Mouse (Mus musculus) CH12.LX (cell line): Measurements from ENCODE around the gene Lrrc8a. TPM values are rescaled to one million over a fixed set of nuclear protein-coding genes. Genes with fewer than 3 reads are reported as not detected.

Source experiments
- polyA plus RNA-seq: library from polyadenylated mRNA; unstranded; fragments of >175 nt; gene quantifications from 2 replicates; pipeline ENCODE4 v1.2.1, GENCODE M21; 2012; ENCODE audit warnings: low read depth; ENCODE audit not compliant: insufficient read length
- total RNA-seq, 2 experiments: library from RNA; depleted of rRNA; stranded (reverse); fragments of 300-350 nt in 1 of 2; fragments of >200 nt in 1 of 2; gene quantifications; 2 replicates each; pipeline ENCODE4 v1.2.3; 2012 to 2014

Gene Lrrc8a
- total and polyA plus RNA-seq, 3 experiments = 1.4 to 2.8 (median 1.8) TPM

Other genes starting within 250 kb of the Lrrc8a start
- gene Wdr34, start 188.8 kb upstream of the Lrrc8a start, total RNA-seq (2012; rRNA removed) = 23.2 and 26.5 TPM in 2 replicates
- 21.4 and 24.7 TPM in 2 replicates for gene Wdr34, start 188.8 kb upstream of the Lrrc8a start, total RNA-seq (2014; rRNA removed)
- gene Wdr34, start 188.8 kb upstream of the Lrrc8a start, polyA plus RNA-seq = 28.0 and 28.6 TPM in 2 replicates
- gene Set, start 180.3 kb upstream of the Lrrc8a start, total RNA-seq (2012; rRNA removed) = 515 and 844 TPM in 2 replicates
- gene Set, start 180.3 kb upstream of the Lrrc8a start, total RNA-seq (2014; rRNA removed) = 1,049 and 1,142 TPM in 2 replicates
- 902 and 991 TPM in 2 replicates for gene Set, start 180.3 kb upstream of the Lrrc8a start, polyA plus RNA-seq
- gene Pkn3, start 160.0 kb upstream of the Lrrc8a start, total RNA-seq (2012; rRNA removed) = 5.2 and 8.3 TPM in 2 replicates
- 4.7 and 5.0 TPM in 2 replicates for gene Pkn3, start 160.0 kb upstream of the Lrrc8a start, total RNA-seq (2014; rRNA removed)
- 6.7 and 7.1 TPM in 2 replicates for gene Pkn3, start 160.0 kb upstream of the Lrrc8a start, polyA plus RNA-seq
- gene Zdhhc12, start 144.1 kb upstream of the Lrrc8a start, total RNA-seq (2012; rRNA removed) = 33.7 and 36.5 TPM in 2 replicates
- 15.3 and 15.6 TPM in 2 replicates for gene Zdhhc12, start 144.1 kb upstream of the Lrrc8a start, total RNA-seq (2014; rRNA removed)
- 34.7 and 42.8 TPM in 2 replicates for gene Zdhhc12, start 144.1 kb upstream of the Lrrc8a start, polyA plus RNA-seq
- 9.5 and 13.4 TPM in 2 replicates for gene Zer1, start 113.1 kb upstream of the Lrrc8a start, total RNA-seq (2012; rRNA removed)
- 4.8 and 5.5 TPM in 2 replicates for gene Zer1, start 113.1 kb upstream of the Lrrc8a start, total RNA-seq (2014; rRNA removed)
- 13.3 and 15.0 TPM in 2 replicates for gene Zer1, start 113.1 kb upstream of the Lrrc8a start, polyA plus RNA-seq
- gene Tbc1d13, start 104.0 kb upstream of the Lrrc8a start, total RNA-seq (2012; rRNA removed) = 32.1 and 35.1 TPM in 2 replicates
- 21.4 and 25.9 TPM in 2 replicates for gene Tbc1d13, start 104.0 kb upstream of the Lrrc8a start, total RNA-seq (2014; rRNA removed)
- gene Tbc1d13, start 104.0 kb upstream of the Lrrc8a start, polyA plus RNA-seq = 36.1 and 36.8 TPM in 2 replicates
- gene Endog, start 66.2 kb upstream of the Lrrc8a start, total RNA-seq (2012; rRNA removed) = 9.2 and 9.7 TPM in 2 replicates
- 0.23 TPM in 1 of 2 replicates, not detected in the other for gene Endog, start 66.2 kb upstream of the Lrrc8a start, total RNA-seq (2014; rRNA removed)
- gene Endog, start 66.2 kb upstream of the Lrrc8a start, polyA plus RNA-seq = not detected in 2 replicates
- gene Spout1, start 59.3 kb upstream of the Lrrc8a start, total RNA-seq (2012; rRNA removed) = 49.2 and 56.7 TPM in 2 replicates
- gene Spout1, start 59.3 kb upstream of the Lrrc8a start, total RNA-seq (2014; rRNA removed) = 34.8 and 38.4 TPM in 2 replicates
- 62.3 and 63.7 TPM in 2 replicates for gene Spout1, start 59.3 kb upstream of the Lrrc8a start, polyA plus RNA-seq
- 5.3 and 7.0 TPM in 2 replicates for gene Kyat1, start 31.9 kb upstream of the Lrrc8a start, total RNA-seq (2012; rRNA removed)
- gene Kyat1, start 31.9 kb upstream of the Lrrc8a start, total RNA-seq (2014; rRNA removed) = 5.0 and 5.5 TPM in 2 replicates
- gene Kyat1, start 31.9 kb upstream of the Lrrc8a start, polyA plus RNA-seq = 5.2 and 5.4 TPM in 2 replicates
- 0.46 and 0.64 TPM in 2 replicates for gene Gm28035, start 2.9 kb downstream of the Lrrc8a start, total RNA-seq (2012; rRNA removed)
- 0.27 TPM in 2 replicates for gene Gm28035, start 2.9 kb downstream of the Lrrc8a start, total RNA-seq (2014; rRNA removed)
- gene Gm28035, start 2.9 kb downstream of the Lrrc8a start, polyA plus RNA-seq = 0.35 and 0.36 TPM in 2 replicates
- 3.1 and 8.9 TPM in 2 replicates for gene Phyhd1, start 28.5 kb downstream of the Lrrc8a start, total RNA-seq (2012; rRNA removed)
- gene Phyhd1, start 28.5 kb downstream of the Lrrc8a start, total RNA-seq (2014; rRNA removed) = 5.7 and 7.1 TPM in 2 replicates
- gene Phyhd1, start 28.5 kb downstream of the Lrrc8a start, polyA plus RNA-seq = 9.7 and 11.5 TPM in 2 replicates
- not detected in 2 replicates for gene Gm28038, start 43.3 kb downstream of the Lrrc8a start, total RNA-seq (2012; rRNA removed)
- gene Gm28038, start 43.3 kb downstream of the Lrrc8a start, total RNA-seq (2014; rRNA removed) = not detected in 2 replicates
- gene Gm28038, start 43.3 kb downstream of the Lrrc8a start, polyA plus RNA-seq = 7.4 TPM in 1 of 2 replicates, not detected in the other
- 17.4 and 18.1 TPM in 2 replicates for gene Dolk, start 48.6 kb downstream of the Lrrc8a start, total RNA-seq (2012; rRNA removed)
- gene Dolk, start 48.6 kb downstream of the Lrrc8a start, total RNA-seq (2014; rRNA removed) = 11.1 and 11.6 TPM in 2 replicates
- 10.8 and 11.8 TPM in 2 replicates for gene Dolk, start 48.6 kb downstream of the Lrrc8a start, polyA plus RNA-seq
- 40.2 and 47.6 TPM in 2 replicates for gene Nup188, start 48.7 kb downstream of the Lrrc8a start, total RNA-seq (2012; rRNA removed)
- gene Nup188, start 48.7 kb downstream of the Lrrc8a start, total RNA-seq (2014; rRNA removed) = 19.7 and 20.9 TPM in 2 replicates
- 58.8 and 61.2 TPM in 2 replicates for gene Nup188, start 48.7 kb downstream of the Lrrc8a start, polyA plus RNA-seq
- gene Sh3glb2, start 121.6 kb downstream of the Lrrc8a start, total RNA-seq (2012; rRNA removed) = 42.6 and 47.8 TPM in 2 replicates
- 27.2 and 34.0 TPM in 2 replicates for gene Sh3glb2, start 121.6 kb downstream of the Lrrc8a start, total RNA-seq (2014; rRNA removed)
- 38.9 and 39.3 TPM in 2 replicates for gene Sh3glb2, start 121.6 kb downstream of the Lrrc8a start, polyA plus RNA-seq
- gene Miga2, start 126.5 kb downstream of the Lrrc8a start, total RNA-seq (2012; rRNA removed) = 11.2 and 15.0 TPM in 2 replicates
- gene Miga2, start 126.5 kb downstream of the Lrrc8a start, total RNA-seq (2014; rRNA removed) = 9.1 and 9.2 TPM in 2 replicates
- 7.4 and 9.4 TPM in 2 replicates for gene Miga2, start 126.5 kb downstream of the Lrrc8a start, polyA plus RNA-seq
- gene Dolpp1, start 154.5 kb downstream of the Lrrc8a start, total RNA-seq (2012; rRNA removed) = 19.2 and 22.8 TPM in 2 replicates
- gene Dolpp1, start 154.5 kb downstream of the Lrrc8a start, total RNA-seq (2014; rRNA removed) = 15.0 and 22.3 TPM in 2 replicates
- 17.9 and 19.1 TPM in 2 replicates for gene Dolpp1, start 154.5 kb downstream of the Lrrc8a start, polyA plus RNA-seq
- gene Crat, start 178.1 kb downstream of the Lrrc8a start, total RNA-seq (2012; rRNA removed) = 3.6 and 4.5 TPM in 2 replicates
- gene Crat, start 178.1 kb downstream of the Lrrc8a start, total RNA-seq (2014; rRNA removed) = 1.3 and 1.7 TPM in 2 replicates
- 2.8 and 4.2 TPM in 2 replicates for gene Crat, start 178.1 kb downstream of the Lrrc8a start, polyA plus RNA-seq
- gene Ptpa, start 178.3 kb downstream of the Lrrc8a start, total RNA-seq (2012; rRNA removed) = 111 and 120 TPM in 2 replicates
- gene Ptpa, start 178.3 kb downstream of the Lrrc8a start, total RNA-seq (2014; rRNA removed) = 117 and 122 TPM in 2 replicates
- 190 and 194 TPM in 2 replicates for gene Ptpa, start 178.3 kb downstream of the Lrrc8a start, polyA plus RNA-seq
- gene Ier5l, start 236.5 kb downstream of the Lrrc8a start, total RNA-seq (2012; rRNA removed) = 0.98 and 1.1 TPM in 2 replicates
- gene Ier5l, start 236.5 kb downstream of the Lrrc8a start, total RNA-seq (2014; rRNA removed) = 0.22 and 0.51 TPM in 2 replicates
- gene Ier5l, start 236.5 kb downstream of the Lrrc8a start, polyA plus RNA-seq = 0.31 and 0.33 TPM in 2 replicates